Mouse (Mus musculus) neural tube, embryonic 12.5 days (tissue): ENCODE results near the gene E330014E10Rik. TPM values are rescaled to one million over a fixed set of nuclear protein-coding genes. Genes with fewer than 3 reads are reported as not detected.
"Not testable (repeated sequence)": the region's sequence is repeated elsewhere in the genome, so short reads cannot be mapped to it uniquely, and the experiment has no call there.

Source experiments
- ATAC-seq: fragments of 200-750 bp; cut with Nextera tagmentation; 2 replicates; pipeline ENCODE4 v1.8.0; 2017; ENCODE audit warnings: low read depth, mild to moderate bottlenecking, moderate TSS enrichment, moderate library complexity; ENCODE audit not compliant: low FRiP score
- H3K27ac ChIP-seq: fragments of 300-500 bp; sonication (generic); 2 replicates; pipeline ENCODE4 v1.5.1; 2016
- H3K27me3 ChIP-seq: fragments of 300-500 bp; sonication (generic); replicated peaks from 2 replicates; pipeline ENCODE4 v1.6.1; 2016; ENCODE audit warnings: mild to moderate bottlenecking
- H3K36me3 ChIP-seq: fragments of 300-500 bp; sonication (generic); 2 replicates; pipeline ENCODE4 v1.6.1; 2016; ENCODE audit warnings: mild to moderate bottlenecking
- H3K4me1 ChIP-seq: fragments of 300-500 bp; sonication (generic); 2 replicates; pipeline ENCODE4 v1.6.1; 2016
- H3K4me2 ChIP-seq: fragments of 300-500 bp; sonication (generic); replicated peaks from 2 replicates; pipeline ENCODE4 v1.6.1; 2016; ENCODE audit warnings: mild to moderate bottlenecking
- H3K4me3 ChIP-seq: fragments of 300-500 bp; sonication (generic); 2 replicates; pipeline ENCODE4 v1.5.1; 2016
- H3K9ac ChIP-seq: fragments of 300-500 bp; sonication (generic); 2 replicates; pipeline ENCODE4 v1.6.1; 2016; ENCODE audit warnings: mild to moderate bottlenecking
- H3K9me3 ChIP-seq: fragments of 300-500 bp; sonication (generic); 2 replicates; pipeline ENCODE4 v1.6.1; 2016; ENCODE audit warnings: mild to moderate bottlenecking
- WGBS: fragments of 180-500 bp; shearing (Covaris S2); methylation state at CpG from one replicate; pipeline ENCODE4 v1.1.7; 2016; 5-methylcytosine and 5-hydroxymethylcytosine counted together
- polyA plus RNA-seq: library from polyadenylated mRNA; unstranded; fragments of >200 nt; fragmentation: Nextera tagmentation; extraction: Ambion mirVana; gene quantifications from 2 replicates; pipeline ENCODE4 v1.2.1, GENCODE M21; 2016

Gene E330014E10Rik
- polyA plus RNA-seq: not detected in 2 replicates

- not testable (repeated sequence) for H3K9ac ChIP-seq, H3K4me2 ChIP-seq, H3K9me3 ChIP-seq, ATAC-seq, H3K4me3 ChIP-seq, H3K27me3 ChIP-seq, H3K4me1 ChIP-seq, H3K27ac ChIP-seq, H3K36me3 ChIP-seq
- WGBS: no CpG with 5 or more reads among the region's 2 CpGs
Measured at GRCm38 (mm10) chr5:95775690-95776089, at the start of gene E330014E10Rik. TSS of gene E330014E10Rik (plus strand) at chr5:95775990.

GRCm38 (mm10) chr5:95736073-95736472, 39.7 kb upstream of the E330014E10Rik start, which contains the start of gene Gm7978:
TSS of gene Gm7978 (minus strand) at chr5:95736173.
- ATAC-seq, H3K4me3 ChIP-seq, H3K27ac ChIP-seq, H3K27me3 ChIP-seq, H3K9ac ChIP-seq, H3K9me3 ChIP-seq, H3K36me3 ChIP-seq, H3K4me1 ChIP-seq, H3K4me2 ChIP-seq: not testable (repeated sequence)
- no CpG with 5 or more reads among the region's 1 CpGs for WGBS

- not testable (repeated sequence) for H3K9me3 ChIP-seq, H3K27me3 ChIP-seq, H3K9ac ChIP-seq, H3K4me1 ChIP-seq, H3K4me2 ChIP-seq, ATAC-seq, H3K27ac ChIP-seq, H3K4me3 ChIP-seq, H3K36me3 ChIP-seq
- WGBS: no CpG with 5 or more reads among the region's 3 CpGs
Measured at GRCm38 (mm10) chr5:95741714-95742113, 34.1 kb upstream of the E330014E10Rik start, which contains the start of gene Gm7982. TSS of gene Gm7982 (plus strand) at chr5:95742014.

- H3K36me3 ChIP-seq, H3K27me3 ChIP-seq, H3K4me1 ChIP-seq, H3K9ac ChIP-seq, H3K4me2 ChIP-seq, ATAC-seq, H3K27ac ChIP-seq, H3K9me3 ChIP-seq, H3K4me3 ChIP-seq: not testable (repeated sequence)
- 61% methylated on average over 2 of the region's 2 CpGs for WGBS
Measured at GRCm38 (mm10) chr5:95810841-95811240, 35.1 kb downstream of the E330014E10Rik start.

GRCm38 (mm10) chr5:95836580-95836979, 60.8 kb downstream of the E330014E10Rik start:
- no peaks in the 10 kb centered on the region for H3K4me1 ChIP-seq
- no peak overlapping the region for H3K4me2 ChIP-seq
- no peaks in the 10 kb centered on the region for H3K36me3 ChIP-seq
- no peaks in the 10 kb centered on the region for H3K27me3 ChIP-seq
- peaks cover 11% of the 10 kb centered on the region; the same call in 1 of the 2 replicates for H3K9me3 ChIP-seq
- ATAC-seq: no peak
- WGBS: 73% methylated on average over 4 of the region's 4 CpGs
- no peak overlapping the region for H3K4me3 ChIP-seq
- no peak overlapping the region for H3K9ac ChIP-seq
- H3K27ac ChIP-seq: no peak overlapping the region

DNA sequence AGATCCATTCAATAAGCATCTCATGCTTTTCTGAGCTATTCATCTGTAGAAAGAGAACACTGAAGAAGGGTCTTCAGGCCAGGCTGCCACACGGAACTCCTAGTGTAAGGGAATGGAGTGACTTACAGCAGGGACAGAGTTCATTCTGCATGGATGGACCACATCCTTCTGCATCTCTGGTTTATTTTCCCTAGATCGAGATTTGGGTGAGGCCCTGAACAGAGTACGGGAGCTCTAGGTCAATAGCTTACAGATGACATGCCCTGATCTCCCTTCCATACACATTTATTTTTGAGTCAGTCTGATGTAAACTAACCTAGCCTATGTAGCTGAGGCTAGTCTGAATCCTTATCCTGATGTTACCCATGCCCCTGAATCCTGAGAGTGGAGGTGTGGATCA, 78.2 kb downstream of the E330014E10Rik start:
- H3K4me3 ChIP-seq: no peak overlapping the region
- H3K27ac ChIP-seq: no peak overlapping the region
- no peak overlapping the region for H3K4me2 ChIP-seq
- no peaks in the 10 kb centered on the region for H3K9me3 ChIP-seq
- H3K9ac ChIP-seq: no peak overlapping the region
- no peaks in the 10 kb centered on the region for H3K27me3 ChIP-seq
- WGBS: 85% methylated on average over 3 of the region's 3 CpGs
- H3K36me3 ChIP-seq: no peaks in the 10 kb centered on the region
- ATAC-seq: no peak
- no peaks in the 10 kb centered on the region for H3K4me1 ChIP-seq

Other genes with a start within 250 kb of the E330014E10Rik start
- gene Gm7971, start 181.1 kb upstream of the E330014E10Rik start, polyA plus RNA-seq: not detected in 2 replicates
- not detected in 2 replicates for gene Gm7978, start 39.8 kb upstream of the E330014E10Rik start, polyA plus RNA-seq
- not detected in 2 replicates for gene Gm7982, start 34.0 kb upstream of the E330014E10Rik start, polyA plus RNA-seq
- gene Cxcl13, start 181.0 kb downstream of the E330014E10Rik start, polyA plus RNA-seq: 0.56 and 1.0 TPM in 2 replicates